ENCODE assay signal across 23 mouse cellular contexts in genomic region chr2:166294672-166295071, GRCm38 (mm10).
A peak's percentile ranks its signal among the peaks of the same experiment; 100 is the strongest.
DNase-seq lines count a peak whose midpoint lies in the region; ATAC-seq and TF ChIP-seq lines count a peak whose summit lies in the region.
"Had no signal": no experiment of that assay in that cellular context is flagged by ENCODE, and none has a peak within 500 bp of the region (broad histone marks: within the 10 kb centered on the region; RNA-seq: fewer than 3 reads in every experiment).

No protein-coding gene starts in this region.

- H3K27me3 ChIP-seq in kidney, embryonic 14.5 days (ENCODE audit: control insufficient read depth, insufficient read depth, low read length) = no peaks in the 10 kb centered on the region
- no peaks in the 10 kb centered on the region for H3K27me3 ChIP-seq in stomach, embryonic 14.5 days (ENCODE audit: control insufficient read depth, insufficient read depth, low read length)
- H3K27me3 ChIP-seq in stomach, postnatal 0 days (ENCODE audit: control insufficient read depth, insufficient read depth, low read length) = 0 out of 2 replicates have a peak, but pooled peaks cover 2% of the 10 kb centered on the region
- no peaks in the 10 kb centered on the region for H3K27me3 ChIP-seq in limb, embryonic 14.5 days (ENCODE audit: control insufficient read depth, insufficient read depth, low read length)
- 0 out of 2 replicates have a peak, but pooled peaks cover 4% of the 10 kb centered on the region for H3K27me3 ChIP-seq in liver, embryonic 12.5 days (replicated peaks)

- 0 out of 2 replicates have a peak, but pooled peaks have one; percentile 8 for ATAC-seq in kidney, embryonic 14.5 days (ENCODE audit: low FRiP score, low TSS enrichment)
- peak; percentile 50; the same call in 1 of the 2 replicates for ATAC-seq in stomach, embryonic 14.5 days (ENCODE audit: insufficient number of reproducible peaks, insufficient read depth, low FRiP score, low read depth)
- no peak; the same call in 1 of the 2 replicates for ATAC-seq in stomach, postnatal 0 days (ENCODE audit: low FRiP score, low TSS enrichment)
- ATAC-seq in limb, embryonic 14.5 days (ENCODE audit: low FRiP score, low read depth) = no peak
- no peak for ATAC-seq in liver, embryonic 12.5 days
- ATAC-seq: hindbrain, embryonic 16.5 days; midbrain, embryonic 13.5 days had no signal

- no peaks in the 10 kb centered on the region for H3K9me3 ChIP-seq in kidney, embryonic 14.5 days (ENCODE audit: control insufficient read depth, low read length)
- no peaks in the 10 kb centered on the region for H3K9me3 ChIP-seq in stomach, embryonic 14.5 days (ENCODE audit: control insufficient read depth, low read depth, low read length)
- no peaks in the 10 kb centered on the region for H3K9me3 ChIP-seq in stomach, postnatal 0 days (ENCODE audit: control insufficient read depth, low read length)
- H3K9me3 ChIP-seq in limb, embryonic 14.5 days (ENCODE audit: control insufficient read depth, low read length) = no peaks in the 10 kb centered on the region
- H3K9me3 ChIP-seq in liver, embryonic 12.5 days (replicated peaks) = no peaks in the 10 kb centered on the region
- H3K9me3 ChIP-seq: midbrain, embryonic 13.5 days had no signal

- TF ChIP-seq EP300 in stomach, postnatal 0 days (optimal IDR thresholded peaks at IDR 0.05) = no peak

- 14% methylated on average over 10 of the region's 10 CpGs for WGBS in kidney, embryonic 14.5 days
- 38% methylated on average over 10 of the region's 10 CpGs for WGBS in stomach, embryonic 14.5 days
- WGBS in stomach, postnatal 0 days = 46% methylated on average over 10 of the region's 10 CpGs
- WGBS in limb, embryonic 14.5 days = 23% methylated on average over 10 of the region's 10 CpGs
- 58% methylated on average over 10 of the region's 10 CpGs for WGBS in liver, embryonic 12.5 days (ENCODE audit: insufficient replicate concordance)

- no peak for TF ChIP-seq CTCF in stomach, postnatal 0 days (IDR thresholded peaks at IDR 0.05; ENCODE audit: low read depth)

- peak overlapping the region; percentile 37 for H3K27ac ChIP-seq in kidney, embryonic 14.5 days (ENCODE audit: low read depth, low read length)
- peak overlapping the region; percentile 78 for H3K27ac ChIP-seq in stomach, embryonic 14.5 days (ENCODE audit: low read length)
- no peak overlapping the region for H3K27ac ChIP-seq in stomach, postnatal 0 days (replicated peaks)
- peak overlapping the region; percentile 55 for H3K27ac ChIP-seq in limb, embryonic 14.5 days (replicated peaks; ENCODE audit: low read depth, low read length)
- no peak overlapping the region for H3K27ac ChIP-seq in liver, embryonic 12.5 days
- H3K27ac ChIP-seq: midbrain, embryonic 13.5 days had no signal

- H3K4me3 ChIP-seq in kidney, embryonic 14.5 days (ENCODE audit: low read length) = no peak overlapping the region
- no peak overlapping the region for H3K4me3 ChIP-seq in stomach, embryonic 14.5 days (ENCODE audit: low read depth, low read length)
- H3K4me3 ChIP-seq in stomach, postnatal 0 days (ENCODE audit: low read depth, low read length) = no peak overlapping the region
- no peak overlapping the region for H3K4me3 ChIP-seq in limb, embryonic 14.5 days (replicated peaks; ENCODE audit: low read length)
- H3K4me3 ChIP-seq in liver, embryonic 12.5 days = no peak overlapping the region
- H3K4me3 ChIP-seq: midbrain, embryonic 13.5 days had no signal

- no peak overlapping the region for H3K9ac ChIP-seq in kidney, embryonic 14.5 days (ENCODE audit: low read depth, low read length)
- no peak overlapping the region for H3K9ac ChIP-seq in stomach, embryonic 14.5 days (replicated peaks; ENCODE audit: low read depth, low read length)
- H3K9ac ChIP-seq in stomach, postnatal 0 days (ENCODE audit: low read length) = no peak overlapping the region
- no peak overlapping the region for H3K9ac ChIP-seq in limb, embryonic 14.5 days (ENCODE audit: low read depth, low read length, severe bottlenecking)
- H3K9ac ChIP-seq in liver, embryonic 12.5 days = no peak overlapping the region
- H3K9ac ChIP-seq: midbrain, embryonic 13.5 days had no signal

- H3K4me2 ChIP-seq in kidney, embryonic 14.5 days (replicated peaks; ENCODE audit: low read depth, low read length) = no peak overlapping the region
- H3K4me2 ChIP-seq in stomach, embryonic 14.5 days (replicated peaks; ENCODE audit: low read depth, low read length) = no peak overlapping the region
- H3K4me2 ChIP-seq in stomach, postnatal 0 days (replicated peaks; ENCODE audit: low read depth) = no peak overlapping the region
- H3K4me2 ChIP-seq in limb, embryonic 14.5 days (replicated peaks; ENCODE audit: low read depth, low read length, severe bottlenecking) = no peak overlapping the region
- no peak overlapping the region for H3K4me2 ChIP-seq in liver, embryonic 12.5 days
- H3K4me2 ChIP-seq: heart, embryonic 11.5 days; liver, embryonic 11.5 days; midbrain, embryonic 13.5 days had no signal

- no peak for DNase-seq in kidney, postnatal 25 days
- DNase-seq in stomach, postnatal 0 days (ENCODE audit: low spot score) = no peak
- DNase-seq in limb, embryonic 14.5 days (ENCODE audit: low spot score) = peak; percentile 43
- DNase-seq in cerebellum, postnatal 36 days = no peak
- DNase-seq: adrenal gland, adult 8-10 months; B cell, adult 2 months; cerebellum, adult 18-20 months; cerebellum, postnatal 14 days; embryo, embryonic 11 days; kidney, adult 18-20 months; left cerebral cortex, postnatal 4 days; lung, adult 18-20 months; lung, postnatal 14 days; right cerebral cortex, postnatal 14 days; thymus, postnatal 25 days had no signal

- no peak for TF ChIP-seq POLR2A in limb, embryonic 14.5 days (IDR thresholded peaks at IDR 0.05; ENCODE audit: borderline replicate concordance, extremely low read depth, insufficient read depth, insufficient read length)

- peaks cover 46% of the 10 kb centered on the region for H3K4me1 ChIP-seq in kidney, embryonic 14.5 days (ENCODE audit: control insufficient read depth, insufficient read depth, low read length)
- peaks cover 18% of the 10 kb centered on the region; the same call in 1 of the 2 replicates for H3K4me1 ChIP-seq in stomach, embryonic 14.5 days (ENCODE audit: control insufficient read depth, insufficient read depth, low read length)
- H3K4me1 ChIP-seq in stomach, postnatal 0 days (replicated peaks; ENCODE audit: control insufficient read depth, insufficient read depth) = no peaks in the 10 kb centered on the region
- peaks cover 37% of the 10 kb centered on the region for H3K4me1 ChIP-seq in limb, embryonic 14.5 days (ENCODE audit: control insufficient read depth, insufficient read depth, low read length)
- H3K4me1 ChIP-seq in liver, embryonic 12.5 days = no peaks in the 10 kb centered on the region; the same call in 1 of the 2 replicates

- no peaks in the 10 kb centered on the region for H3K36me3 ChIP-seq in kidney, embryonic 14.5 days (ENCODE audit: control insufficient read depth, insufficient read depth, low read length)
- H3K36me3 ChIP-seq in stomach, embryonic 14.5 days (ENCODE audit: control insufficient read depth, insufficient read depth, low read length) = no peaks in the 10 kb centered on the region
- no peaks in the 10 kb centered on the region for H3K36me3 ChIP-seq in stomach, postnatal 0 days (ENCODE audit: control insufficient read depth, insufficient read depth, low read length)
- no peaks in the 10 kb centered on the region for H3K36me3 ChIP-seq in limb, embryonic 14.5 days (ENCODE audit: control insufficient read depth, insufficient read depth, low read length)
- H3K36me3 ChIP-seq in liver, embryonic 12.5 days = no peaks in the 10 kb centered on the region
- H3K36me3 ChIP-seq: G1E; midbrain, embryonic 13.5 days had no signal

Comparison
In these comparisons a context has a peak if more than half of its experiments do, and no peak if none do; other contexts are left out.
1. ATAC-seq: peak in kidney, embryonic 14.5 days (single experiment) and stomach, embryonic 14.5 days (single experiment); none in stomach, postnatal 0 days (single experiment), limb, embryonic 14.5 days (single experiment) and liver, embryonic 12.5 days (single experiment).
2. H3K27ac ChIP-seq: peak in kidney, embryonic 14.5 days (single experiment), stomach, embryonic 14.5 days (single experiment) and limb, embryonic 14.5 days (single experiment); none in stomach, postnatal 0 days (single experiment) and liver, embryonic 12.5 days (single experiment).